Mouse (Mus musculus): ENCODE results near the gene Itpripl2. TPM values are rescaled to one million over a fixed set of nuclear protein-coding genes. Genes with fewer than 3 reads are reported as not detected.

The Itpripl2 gene
- polyA plus RNA-seq (2016; fragmentation: Nextera tagmentation; extraction: Ambion mirVana) = 1.6 and 2.2 TPM in 2 replicates

GRCm38 (mm10) chr7:118491431-118492147 is at the start of gene Itpripl2:
Gene Itpripl2 (minus strand): TSS chr7:118491975.
- Histone ChIP-seq H3K9me3 (no peaks in the 10 kb centered on the region), H3K27me3 (ENCODE audit: insufficient read depth, poor library complexity, severe bottlenecking) (peaks cover 43% of the 10 kb centered on the region), H3K36me3 (peaks cover 15% of the 10 kb centered on the region; the same call in 1 of the 2 replicates), H3K27ac (peak within 1 kb of the TSS; percentile 94), H3K4me3 (peak within 1 kb of the TSS; percentile 81), H3K4me1 (peaks cover 35% of the 10 kb centered on the region)
- peak; percentile 88 for DNase-seq (ENCODE audit: low spot score)
- under 1% methylated on average over 54 of the region's 55 CpGs for WGBS

- H3K4me1 ChIP-seq = peaks cover 4% of the 10 kb centered on the region; the same call in 1 of the 2 replicates
- 87% methylated on average over 4 of the region's 4 CpGs for WGBS
- DNase-seq (ENCODE audit: low spot score) = no peak
- no peaks in the 10 kb centered on the region for H3K36me3 ChIP-seq
- no peak overlapping the region for H3K27ac ChIP-seq
- no peaks in the 10 kb centered on the region for H3K27me3 ChIP-seq (ENCODE audit: insufficient read depth, poor library complexity, severe bottlenecking)
- H3K9me3 ChIP-seq = no peaks in the 10 kb centered on the region
- no peak overlapping the region for H3K4me3 ChIP-seq
Measured at GRCm38 (mm10) chr7:118535076-118535475, 43.3 kb upstream of the Itpripl2 start.

DNA sequence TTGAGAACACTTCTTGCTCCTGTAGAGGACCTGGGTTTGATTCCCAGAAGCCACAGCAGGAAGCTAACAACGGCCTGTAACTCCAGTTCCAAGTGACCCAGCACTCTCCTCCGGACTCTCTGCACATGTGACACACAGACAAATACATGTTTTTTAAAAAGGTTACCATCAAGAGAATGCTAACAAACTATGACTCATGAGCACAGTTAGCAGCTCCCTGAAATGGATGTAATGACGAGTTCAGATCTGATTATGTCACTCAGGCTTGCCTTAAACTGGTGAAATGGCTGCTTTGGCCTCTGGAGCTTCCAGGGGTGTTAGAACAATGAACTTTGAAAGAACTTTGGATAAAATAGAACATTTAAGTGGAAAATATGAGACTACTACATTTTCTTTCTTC is 42.6 kb upstream of the Itpripl2 start:
- H3K27me3 ChIP-seq (ENCODE audit: insufficient read depth, poor library complexity, severe bottlenecking) = no peaks in the 10 kb centered on the region
- H3K9me3 ChIP-seq = no peaks in the 10 kb centered on the region
- H3K27ac ChIP-seq = no peak overlapping the region
- WGBS = 75% methylated on average over 3 of the region's 3 CpGs
- H3K36me3 ChIP-seq = no peaks in the 10 kb centered on the region
- H3K4me1 ChIP-seq = peaks cover 4% of the 10 kb centered on the region; the same call in 1 of the 2 replicates
- no peak overlapping the region for H3K4me3 ChIP-seq
- no peak for DNase-seq (ENCODE audit: low spot score)

- peak; percentile 98 for DNase-seq (ENCODE audit: low spot score)
- H3K36me3 ChIP-seq = 0 out of 2 replicates have a peak, but pooled peaks cover under 1% of the 10 kb centered on the region
- H3K4me3 ChIP-seq = peak within 1 kb of the TSS; percentile 80
- H3K27ac ChIP-seq = peak within 1 kb of the TSS; percentile 100
- no peaks in the 10 kb centered on the region for H3K9me3 ChIP-seq
- H3K27me3 ChIP-seq (ENCODE audit: insufficient read depth, poor library complexity, severe bottlenecking) = no peaks in the 10 kb centered on the region
- H3K4me1 ChIP-seq = peaks cover 4% of the 10 kb centered on the region; the same call in 1 of the 2 replicates
- WGBS = under 1% methylated on average over 31 of the region's 31 CpGs
Measured at GRCm38 (mm10) chr7:118533178-118533578, 41.4 kb upstream of the Itpripl2 start, which contains the start of gene Coq7. Gene Coq7 (minus strand): TSS chr7:118533356.

DNA sequence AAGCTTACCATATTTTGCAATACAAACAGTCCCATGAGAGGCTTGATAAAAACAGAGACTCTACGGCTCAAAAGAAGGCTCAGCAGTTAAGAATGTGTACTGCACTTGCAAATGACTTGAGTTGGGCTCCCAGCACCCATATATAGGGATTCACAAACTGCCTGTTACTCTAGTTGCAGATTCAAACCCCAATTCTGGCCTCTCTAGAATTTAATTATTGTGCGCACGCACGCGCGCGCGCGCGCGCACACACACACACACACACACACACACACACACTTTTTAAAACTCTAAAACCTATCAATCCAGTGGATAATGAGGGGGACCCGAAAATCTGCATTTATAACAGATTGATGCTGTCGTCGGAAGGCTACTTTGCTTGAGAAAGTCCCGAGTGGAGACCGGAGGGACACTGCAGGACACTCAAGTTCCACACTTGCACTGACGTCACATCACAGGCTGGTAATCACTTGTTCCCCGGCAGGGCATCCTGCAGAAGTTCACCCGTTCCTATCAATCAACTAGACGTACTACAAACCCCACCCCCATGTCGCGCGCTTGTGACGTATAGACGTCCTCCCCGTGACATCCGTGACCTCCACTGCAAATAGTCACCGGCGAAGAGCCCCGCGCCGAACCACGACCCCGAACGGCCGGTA is 40.9 kb upstream of the Itpripl2 start:
- Histone ChIP-seq H3K36me3 (peaks cover 5% of the 10 kb centered on the region), H3K27ac (peak overlapping the region; percentile 100), H3K4me3 (peak overlapping the region; percentile 80), H3K4me1 (peaks cover 4% of the 10 kb centered on the region; the same call in 1 of the 2 replicates), H3K27me3 (ENCODE audit: insufficient read depth, poor library complexity, severe bottlenecking) (no peaks in the 10 kb centered on the region), H3K9me3 (no peaks in the 10 kb centered on the region)
- peak; percentile 99 for DNase-seq (ENCODE audit: low spot score)
- WGBS = 2% methylated on average over 36 of the region's 36 CpGs

- 72% methylated on average over 4 of the region's 4 CpGs for WGBS
- Histone ChIP-seq H3K27me3 (ENCODE audit: insufficient read depth, poor library complexity, severe bottlenecking) (no peaks in the 10 kb centered on the region), H3K36me3 (peaks cover 49% of the 10 kb centered on the region)
Measured at GRCm38 (mm10) chr7:118526967-118527366, 35.2 kb upstream of the Itpripl2 start.

GRCm38 (mm10) chr7:118522077-118522476 is 30.3 kb upstream of the Itpripl2 start:
- Histone ChIP-seq H3K27ac (no peak overlapping the region), H3K27me3 (ENCODE audit: insufficient read depth, poor library complexity, severe bottlenecking) (peaks cover 15% of the 10 kb centered on the region), H3K4me1 (peaks cover 15% of the 10 kb centered on the region), H3K36me3 (peaks cover 38% of the 10 kb centered on the region), H3K4me3 (no peak overlapping the region), H3K9me3 (no peaks in the 10 kb centered on the region)
- DNase-seq (ENCODE audit: low spot score) = no peak
- WGBS = 62% methylated on average over 5 of the region's 5 CpGs

More at GRCm38 (mm10) chr7:118526967-118527366, 35.2 kb upstream of the Itpripl2 start:
- DNase-seq (ENCODE audit: low spot score) = no peak
- Histone ChIP-seq H3K4me3 (no peak overlapping the region), H3K4me1 (0 out of 2 replicates have a peak, but pooled peaks cover under 1% of the 10 kb centered on the region), H3K9me3 (no peaks in the 10 kb centered on the region), H3K27ac (no peak overlapping the region)

DNA sequence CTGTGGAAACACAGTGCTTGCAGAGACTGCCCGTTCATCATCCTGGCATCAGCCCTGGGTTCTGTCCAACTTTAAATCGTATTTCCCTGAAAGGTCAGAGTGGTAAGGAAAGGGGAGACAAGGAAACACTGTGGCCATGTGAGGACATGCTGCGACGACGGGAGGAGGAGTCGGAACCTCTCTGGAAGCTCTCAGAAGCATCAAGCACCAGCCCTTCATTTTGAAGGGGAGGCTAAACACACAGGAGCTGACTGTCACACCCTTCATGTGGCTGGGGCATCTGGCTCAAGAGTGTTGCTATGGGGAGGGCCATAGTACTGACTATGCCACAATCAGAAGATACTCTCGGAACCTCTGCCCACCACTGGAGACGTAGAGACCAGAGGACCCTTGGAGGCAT is 27.9 kb upstream of the Itpripl2 start:
- H3K9me3 ChIP-seq = no peaks in the 10 kb centered on the region
- H3K36me3 ChIP-seq = peaks cover 13% of the 10 kb centered on the region
- WGBS = 63% methylated on average over 8 of the region's 8 CpGs
- H3K4me3 ChIP-seq = no peak overlapping the region
- no peak for DNase-seq (ENCODE audit: low spot score)
- peaks cover 15% of the 10 kb centered on the region for H3K4me1 ChIP-seq
- H3K27ac ChIP-seq = no peak overlapping the region
- H3K27me3 ChIP-seq (ENCODE audit: insufficient read depth, poor library complexity, severe bottlenecking) = peaks cover 15% of the 10 kb centered on the region

DNA sequence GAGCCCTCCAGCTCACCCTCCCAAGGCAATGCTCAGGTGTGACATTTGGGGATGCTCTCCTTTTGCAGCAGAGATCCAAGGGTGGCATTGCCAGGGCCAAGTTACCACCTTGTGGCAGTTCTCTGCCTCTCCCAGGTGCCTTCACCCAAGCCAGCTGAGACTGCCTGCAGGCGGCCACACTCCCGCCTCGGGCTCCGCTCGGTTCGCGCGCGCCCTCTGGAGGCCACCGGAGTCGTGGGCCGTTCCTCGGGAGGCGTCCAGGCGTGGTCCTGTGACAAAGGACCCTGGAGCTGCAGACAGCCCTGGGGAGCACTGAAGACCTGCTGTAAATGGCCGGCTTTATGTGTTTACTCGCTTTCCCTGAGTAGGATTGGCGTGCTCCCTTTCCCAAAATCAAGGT is 26.9 kb upstream of the Itpripl2 start:
- H3K4me1 ChIP-seq = peaks cover 15% of the 10 kb centered on the region
- H3K4me3 ChIP-seq = no peak overlapping the region
- DNase-seq (ENCODE audit: low spot score) = peak; percentile 86
- H3K27me3 ChIP-seq (ENCODE audit: insufficient read depth, poor library complexity, severe bottlenecking) = peaks cover 15% of the 10 kb centered on the region
- peaks cover 8% of the 10 kb centered on the region; the same call in 1 of the 2 replicates for H3K36me3 ChIP-seq
- 3% methylated on average over 18 of the region's 18 CpGs for WGBS
- no peak overlapping the region for H3K27ac ChIP-seq
- H3K9me3 ChIP-seq = no peaks in the 10 kb centered on the region

GRCm38 (mm10) chr7:118517819-118518218 is 26.0 kb upstream of the Itpripl2 start:
- peaks cover 5% of the 10 kb centered on the region; the same call in 1 of the 2 replicates for H3K36me3 ChIP-seq
- peaks cover 15% of the 10 kb centered on the region for H3K27me3 ChIP-seq (ENCODE audit: insufficient read depth, poor library complexity, severe bottlenecking)
- DNase-seq (ENCODE audit: low spot score) = no peak
- H3K27ac ChIP-seq = no peak overlapping the region
- peaks cover 15% of the 10 kb centered on the region for H3K4me1 ChIP-seq
- 58% methylated on average over 2 of the region's 2 CpGs for WGBS
- H3K9me3 ChIP-seq = no peaks in the 10 kb centered on the region
- H3K4me3 ChIP-seq = no peak overlapping the region

DNA sequence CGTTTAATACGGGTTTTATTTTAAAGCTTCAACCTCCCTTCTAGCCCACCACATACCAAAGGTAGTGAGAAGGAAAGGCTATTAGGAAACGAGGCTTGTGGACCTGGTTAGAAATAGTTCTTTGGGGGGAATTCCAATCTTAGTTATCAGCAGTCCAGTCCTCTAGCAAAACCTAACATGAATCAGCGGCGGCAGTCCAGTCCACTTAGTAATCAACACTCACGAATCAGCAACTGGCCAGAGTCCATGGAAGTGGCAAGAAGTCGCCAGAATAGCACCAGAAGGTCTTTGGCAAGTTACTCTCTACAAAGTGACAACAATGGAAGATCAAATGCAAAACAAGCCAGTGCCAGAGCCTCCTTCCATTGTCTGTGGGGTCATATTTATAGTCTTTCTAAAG is 16.8 kb upstream of the Itpripl2 start:
- WGBS = 49% methylated on average over 7 of the region's 7 CpGs
- no peaks in the 10 kb centered on the region for H3K9me3 ChIP-seq

GRCm38 (mm10) chr7:118503844-118504243 is 12.1 kb upstream of the Itpripl2 start:
- Histone ChIP-seq H3K27ac (no peak overlapping the region; the same call in 1 of the 2 replicates), H3K9me3 (no peaks in the 10 kb centered on the region), H3K4me3 (no peak overlapping the region), H3K4me1 (0 out of 2 replicates have a peak, but pooled peaks cover 2% of the 10 kb centered on the region), H3K36me3 (no peaks in the 10 kb centered on the region), H3K27me3 (ENCODE audit: insufficient read depth, poor library complexity, severe bottlenecking) (peaks cover 10% of the 10 kb centered on the region)
- no peak for DNase-seq (ENCODE audit: low spot score)
- WGBS = 61% methylated on average over 4 of the region's 4 CpGs

More for the DNA sequence above, 16.8 kb upstream of the Itpripl2 start:
- Histone ChIP-seq H3K4me1 (peaks cover 2% of the 10 kb centered on the region; the same call in 1 of the 2 replicates), H3K36me3 (no peaks in the 10 kb centered on the region), H3K27ac (no peak overlapping the region), H3K27me3 (ENCODE audit: insufficient read depth, poor library complexity, severe bottlenecking) (peaks cover 10% of the 10 kb centered on the region), H3K4me3 (no peak overlapping the region)
- no peak for DNase-seq (ENCODE audit: low spot score)

DNA sequence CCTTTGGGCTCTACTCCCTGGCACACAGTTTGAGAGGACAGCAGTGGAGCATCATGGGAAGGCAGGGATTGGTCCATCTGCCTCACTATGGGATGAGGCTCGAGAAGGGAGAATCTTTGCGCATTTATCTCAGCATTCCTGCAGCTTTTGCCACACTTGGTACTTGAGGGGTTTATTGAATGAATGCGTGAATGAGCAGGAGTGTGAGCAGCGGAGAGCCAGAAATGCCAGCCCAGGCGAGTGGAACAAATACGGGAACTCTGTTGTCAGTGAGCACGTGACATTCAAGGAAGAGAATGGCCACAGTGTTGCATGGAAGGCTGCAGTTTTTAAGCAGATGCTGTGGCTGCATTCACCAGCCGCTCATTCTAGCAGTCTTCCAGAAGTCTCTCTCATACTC is 10.6 kb upstream of the Itpripl2 start:
- H3K4me3 ChIP-seq = no peak overlapping the region
- DNase-seq (ENCODE audit: low spot score) = no peak
- 76% methylated on average over 8 of the region's 8 CpGs for WGBS
- H3K9me3 ChIP-seq = no peaks in the 10 kb centered on the region
- H3K27me3 ChIP-seq (ENCODE audit: insufficient read depth, poor library complexity, severe bottlenecking) = peaks cover 10% of the 10 kb centered on the region
- H3K36me3 ChIP-seq = no peaks in the 10 kb centered on the region
- no peak overlapping the region for H3K27ac ChIP-seq
- H3K4me1 ChIP-seq = no peaks in the 10 kb centered on the region

All from heart, embryonic 10.5 days (tissue).